ENCODE assay signal across 21 mouse cellular contexts in genomic region chr17:5085004-5085403, GRCm38 (mm10).
DNase-seq lines count a peak whose midpoint lies in the region; ATAC-seq and TF ChIP-seq lines count a peak whose summit lies in the region.
"Had no signal": no experiment of that assay in that cellular context is flagged by ENCODE, and none has a peak within 500 bp of the region (broad histone marks: within the 10 kb centered on the region; RNA-seq: fewer than 3 reads in every experiment).

No protein-coding gene starts in this region.

- no peaks in the 10 kb centered on the region for H3K36me3 ChIP-seq in stomach, embryonic 15.5 days
- no peaks in the 10 kb centered on the region for H3K36me3 ChIP-seq in stomach, postnatal 0 days (ENCODE audit: control insufficient read depth, insufficient read depth, low read length)
- H3K36me3 ChIP-seq in liver, postnatal 0 days (replicated peaks; ENCODE audit: insufficient read depth, low read length), result no peaks in the 10 kb centered on the region
- H3K36me3 ChIP-seq: hindbrain, embryonic 10.5 days; limb, embryonic 12.5 days; midbrain, embryonic 10.5 days had no signal

- DNase-seq in cerebellum, adult 2 months, result no peak
- DNase-seq in layer of hippocampus, adult 2 months (ENCODE audit: low spot score in 2 of 2), result no peak
- no peak for DNase-seq in layer of hippocampus, postnatal 36 days
- DNase-seq in stomach, postnatal 0 days (ENCODE audit: low spot score), result no peak
- no peak for DNase-seq in liver, postnatal 0 days
- DNase-seq in left cerebral cortex, postnatal 4 days, result no peak
- DNase-seq: adrenal gland, postnatal 14 days; cerebellum, adult 11 months; cerebellum, postnatal 36 days; kidney, adult 9 months; kidney, postnatal 4 days; lung, embryonic 14.5 days; right cerebral cortex, postnatal 14 days had no signal

- H3K9ac ChIP-seq in stomach, embryonic 15.5 days, result no peak overlapping the region
- H3K9ac ChIP-seq in stomach, postnatal 0 days (ENCODE audit: low read length), result no peak overlapping the region
- H3K9ac ChIP-seq in liver, postnatal 0 days (replicated peaks), result no peak overlapping the region
- H3K9ac ChIP-seq: limb, embryonic 12.5 days; lung, embryonic 14.5 days had no signal

- TF ChIP-seq POLR2A in cerebellum, adult 2 months (IDR thresholded peaks at IDR 0.05; ENCODE audit: borderline replicate concordance, insufficient read depth, low read length), result no peak

- intact Hi-C loops in left cerebral cortex, postnatal 4 days (cut with DNase I), result no loop called here

- 58% methylated on average over 6 of the region's 6 CpGs for whole genome bisulfite sequencing in cerebellum, adult 2 months
- 56% methylated on average over 6 of the region's 6 CpGs for WGBS in stomach, embryonic 15.5 days
- WGBS in stomach, postnatal 0 days, result 60% methylated on average over 6 of the region's 6 CpGs
- WGBS in liver, postnatal 0 days (ENCODE audit: insufficient replicate concordance), result 61% methylated on average over 6 of the region's 6 CpGs

- H3K9me3 ChIP-seq in stomach, embryonic 15.5 days, result no peaks in the 10 kb centered on the region
- H3K9me3 ChIP-seq in stomach, postnatal 0 days (ENCODE audit: control insufficient read depth, low read length), result no peaks in the 10 kb centered on the region
- H3K9me3 ChIP-seq in liver, postnatal 0 days (ENCODE audit: low read length), result no peaks in the 10 kb centered on the region
- H3K9me3 ChIP-seq: G1E; hindbrain, embryonic 10.5 days; limb, embryonic 12.5 days; midbrain, embryonic 10.5 days had no signal

- peak overlapping the region; percentile 22; the same call in 1 of the 2 replicates for H3K27ac ChIP-seq in cerebellum, adult 2 months (ENCODE audit: insufficient read depth, low read length)
- H3K27ac ChIP-seq in layer of hippocampus, adult 2 months, result peak overlapping the region; percentile 81
- 0 out of 2 replicates have a peak overlapping the region, but pooled peaks have one; percentile 16 for H3K27ac ChIP-seq in stomach, embryonic 15.5 days
- no peak overlapping the region for H3K27ac ChIP-seq in stomach, postnatal 0 days (replicated peaks)
- H3K27ac ChIP-seq in liver, postnatal 0 days (ENCODE audit: low read depth), result peak overlapping the region; percentile 57
- H3K27ac ChIP-seq: hindbrain, embryonic 10.5 days; macrophage had no signal

- no peak overlapping the region for H3K4me3 ChIP-seq in cerebellum, adult 2 months (replicated peaks; ENCODE audit: insufficient read depth, low read depth, low read length)
- no peak overlapping the region for H3K4me3 ChIP-seq in layer of hippocampus, adult 2 months
- H3K4me3 ChIP-seq in stomach, embryonic 15.5 days (replicated peaks), result no peak overlapping the region
- H3K4me3 ChIP-seq in stomach, postnatal 0 days (ENCODE audit: low read depth, low read length), result no peak overlapping the region
- H3K4me3 ChIP-seq in liver, postnatal 0 days (ENCODE audit: low read depth, low read length), result no peak overlapping the region
- H3K4me3 ChIP-seq: hindbrain, embryonic 10.5 days; limb, embryonic 12.5 days; midbrain, embryonic 10.5 days had no signal

- H3K4me1 ChIP-seq in cerebellum, adult 2 months (ENCODE audit: control insufficient read depth, insufficient read depth, low read length), result peaks cover 65% of the 10 kb centered on the region
- peaks cover 53% of the 10 kb centered on the region for H3K4me1 ChIP-seq in stomach, embryonic 15.5 days
- H3K4me1 ChIP-seq in stomach, postnatal 0 days (replicated peaks; ENCODE audit: control insufficient read depth, insufficient read depth), result peaks cover 15% of the 10 kb centered on the region
- peaks cover 53% of the 10 kb centered on the region for H3K4me1 ChIP-seq in liver, postnatal 0 days (ENCODE audit: insufficient read depth)

- no peak for ATAC-seq in cerebellum, adult (ENCODE audit: insufficient number of reproducible peaks, low FRiP score, low TSS enrichment)
- no peak for ATAC-seq in stomach, embryonic 15.5 days (ENCODE audit: insufficient read depth, low FRiP score, low read depth)
- ATAC-seq in stomach, postnatal 0 days (ENCODE audit: low FRiP score, low TSS enrichment), result no peak
- no peak; the same call in 1 of the 2 replicates for ATAC-seq in liver, postnatal 0 days
- ATAC-seq: CD4-positive, CD25-positive, alpha-beta regulatory T cell, adult 4 months had no signal

- no peak for TF ChIP-seq EP300 in stomach, postnatal 0 days (optimal IDR thresholded peaks at IDR 0.05)
- no peak for TF ChIP-seq EP300 in liver, postnatal 0 days (IDR thresholded peaks at IDR 0.05; ENCODE audit: low read depth)

- H3K27me3 ChIP-seq in cerebellum, adult 2 months (ENCODE audit: control insufficient read depth, insufficient read depth, low read length), result no peaks in the 10 kb centered on the region
- no peaks in the 10 kb centered on the region for H3K27me3 ChIP-seq in stomach, embryonic 15.5 days (replicated peaks)
- H3K27me3 ChIP-seq in stomach, postnatal 0 days (ENCODE audit: control insufficient read depth, insufficient read depth, low read length), result no peaks in the 10 kb centered on the region
- H3K27me3 ChIP-seq in liver, postnatal 0 days (ENCODE audit: insufficient read depth, low read length), result no peaks in the 10 kb centered on the region
- H3K27me3 ChIP-seq: limb, embryonic 12.5 days had no signal

- H3K4me2 ChIP-seq in stomach, embryonic 15.5 days, result no peak overlapping the region
- no peak overlapping the region for H3K4me2 ChIP-seq in stomach, postnatal 0 days (replicated peaks; ENCODE audit: low read depth)
- no peak overlapping the region for H3K4me2 ChIP-seq in liver, postnatal 0 days (ENCODE audit: low read depth, low read length)
- H3K4me2 ChIP-seq: limb, embryonic 12.5 days; lung, embryonic 14.5 days had no signal

- TF ChIP-seq CTCF in cerebellum, adult 2 months (IDR thresholded peaks at IDR 0.05; ENCODE audit: borderline replicate concordance, insufficient read depth, low read depth, low read length), result no peak
- no peak for TF ChIP-seq CTCF in layer of hippocampus, adult 2 months (conservative IDR thresholded peaks at IDR 0.05)
- TF ChIP-seq CTCF in stomach, postnatal 0 days (IDR thresholded peaks at IDR 0.05; ENCODE audit: low read depth), result no peak
- no peak for TF ChIP-seq CTCF in liver, postnatal 0 days (IDR thresholded peaks at IDR 0.05; ENCODE audit: low read depth)
